Mouse (Mus musculus): ENCODE measurements at regions not wholly inside any gene's neighbourhood (a gene's known extent, or its start where the extent isn't known, plus 50 kb on each side); places are given as distances from the start of the nearest gene placed in this dataset.

GRCm38 (mm10) chr16:70621750-70622149 lies 308.0 kb downstream of the Gbe1 start:
- WGBS, result 89% methylated on average over 3 of the region's 3 CpGs
- Histone ChIP-seq H3K27ac (no peak overlapping the region), H3K27me3 (no peaks in the 10 kb centered on the region), H3K9me3 (replicated peaks) (no peaks in the 10 kb centered on the region), H3K4me2 (replicated peaks) (no peak overlapping the region), H3K36me3 (no peaks in the 10 kb centered on the region), H3K9ac (no peak overlapping the region), H3K4me3 (no peak overlapping the region), H3K4me1 (no peaks in the 10 kb centered on the region)
- no peak for ATAC-seq (ENCODE audit: low FRiP score)

DNA sequence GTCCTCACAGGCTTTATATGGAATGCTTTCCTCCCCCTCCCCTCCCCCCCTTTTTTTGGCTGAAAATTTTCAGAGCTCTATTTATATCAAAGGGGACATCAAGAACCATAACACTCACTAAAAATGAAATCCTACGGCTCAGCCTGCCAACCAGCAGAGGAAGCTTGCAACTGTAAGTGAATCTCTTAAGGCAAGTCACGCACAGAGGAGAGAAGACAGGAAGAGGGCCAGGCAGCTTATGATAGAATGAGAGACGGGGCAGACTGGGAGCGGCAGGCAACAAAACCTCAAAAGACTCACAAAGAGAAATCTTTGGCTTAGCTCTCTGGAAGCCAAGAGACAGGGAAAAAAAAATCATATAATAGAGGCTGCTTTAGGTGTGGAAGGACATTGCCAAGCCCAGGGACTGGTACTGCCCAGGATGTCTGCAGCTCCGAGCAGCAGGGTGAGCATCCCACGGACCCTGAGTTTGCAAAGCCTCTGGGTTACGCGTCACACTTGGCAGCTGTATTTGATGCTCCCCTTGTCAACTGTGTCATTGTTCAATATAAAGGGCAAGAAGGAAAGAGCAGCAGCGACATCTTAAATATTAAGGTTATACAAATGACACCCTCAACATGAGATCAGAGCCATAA lies 330.0 kb downstream of the Gbe1 start:
- WGBS, result 85% methylated on average over 9 of the region's 9 CpGs
- H3K9ac ChIP-seq, result no peak overlapping the region
- H3K27me3 ChIP-seq, result no peaks in the 10 kb centered on the region
- H3K4me2 ChIP-seq (replicated peaks), result no peak overlapping the region
- H3K9me3 ChIP-seq (replicated peaks), result no peaks in the 10 kb centered on the region
- no peak overlapping the region for H3K27ac ChIP-seq
- no peaks in the 10 kb centered on the region for H3K36me3 ChIP-seq
- no peak overlapping the region for H3K4me3 ChIP-seq
- H3K4me1 ChIP-seq, result no peaks in the 10 kb centered on the region
- ATAC-seq (ENCODE audit: low FRiP score), result no peak

GRCm38 (mm10) chr16:70644695-70645279 lies 331.0 kb downstream of the Gbe1 start:
- Histone ChIP-seq H3K4me3 (no peak overlapping the region), H3K36me3 (no peaks in the 10 kb centered on the region), H3K27me3 (no peaks in the 10 kb centered on the region), H3K4me2 (replicated peaks) (no peak overlapping the region), H3K4me1 (no peaks in the 10 kb centered on the region), H3K9ac (no peak overlapping the region), H3K27ac (no peak overlapping the region), H3K9me3 (replicated peaks) (no peaks in the 10 kb centered on the region)
- no peak for ATAC-seq (ENCODE audit: low FRiP score)
- WGBS, result 68% methylated on average over 8 of the region's 8 CpGs

DNA sequence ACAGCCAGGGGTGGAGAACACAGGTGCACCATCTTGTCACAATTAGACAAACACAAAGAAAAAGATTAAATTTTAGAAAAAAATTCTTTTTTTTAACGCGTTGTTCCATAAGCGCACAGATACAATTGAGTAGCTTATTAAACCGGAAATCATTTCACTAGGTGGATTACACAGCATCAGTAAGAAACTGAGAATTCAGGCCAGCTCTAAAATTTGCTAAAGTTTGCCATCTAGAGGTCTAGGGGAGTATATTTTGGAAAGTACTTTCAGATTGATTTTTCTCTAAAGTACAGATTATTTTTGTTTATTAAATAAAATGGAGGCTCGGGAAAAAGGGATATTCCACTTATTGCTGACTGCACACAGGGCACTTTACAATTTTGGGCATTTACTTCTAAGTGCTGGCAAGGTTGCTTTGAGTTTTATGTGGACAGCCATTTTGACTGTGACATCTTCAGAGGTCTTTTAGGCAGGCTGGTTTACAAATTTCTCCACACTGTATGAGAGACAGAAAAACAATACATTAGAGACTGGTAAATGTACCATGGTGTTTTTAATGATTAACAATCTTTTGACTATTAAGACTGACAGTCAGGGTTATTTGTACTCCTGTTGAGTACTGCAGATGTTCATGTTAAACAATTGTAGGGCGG lies 340.8 kb downstream of the Gbe1 start:
- Histone ChIP-seq H3K36me3 (no peaks in the 10 kb centered on the region), H3K27me3 (no peaks in the 10 kb centered on the region), H3K9ac (no peak overlapping the region), H3K4me2 (replicated peaks) (no peak overlapping the region), H3K4me1 (no peaks in the 10 kb centered on the region), H3K9me3 (replicated peaks) (no peaks in the 10 kb centered on the region), H3K4me3 (no peak overlapping the region), H3K27ac (no peak overlapping the region)
- no peak for ATAC-seq (ENCODE audit: low FRiP score)
- 72% methylated on average over 6 of the region's 6 CpGs for WGBS

- H3K36me3 ChIP-seq, result no peaks in the 10 kb centered on the region
- H3K27ac ChIP-seq, result no peak overlapping the region
- 80% methylated on average over 6 of the region's 6 CpGs for WGBS
- H3K27me3 ChIP-seq, result no peaks in the 10 kb centered on the region
- H3K4me2 ChIP-seq (replicated peaks), result no peak overlapping the region
- no peaks in the 10 kb centered on the region for H3K9me3 ChIP-seq (replicated peaks)
- ATAC-seq (ENCODE audit: low FRiP score), result no peak
- no peaks in the 10 kb centered on the region for H3K4me1 ChIP-seq
- H3K9ac ChIP-seq, result no peak overlapping the region
- H3K4me3 ChIP-seq, result no peak overlapping the region
These were observed 376.1 kb downstream of the Gbe1 start for GRCm38 (mm10) chr16:70689826-70690225.

DNA sequence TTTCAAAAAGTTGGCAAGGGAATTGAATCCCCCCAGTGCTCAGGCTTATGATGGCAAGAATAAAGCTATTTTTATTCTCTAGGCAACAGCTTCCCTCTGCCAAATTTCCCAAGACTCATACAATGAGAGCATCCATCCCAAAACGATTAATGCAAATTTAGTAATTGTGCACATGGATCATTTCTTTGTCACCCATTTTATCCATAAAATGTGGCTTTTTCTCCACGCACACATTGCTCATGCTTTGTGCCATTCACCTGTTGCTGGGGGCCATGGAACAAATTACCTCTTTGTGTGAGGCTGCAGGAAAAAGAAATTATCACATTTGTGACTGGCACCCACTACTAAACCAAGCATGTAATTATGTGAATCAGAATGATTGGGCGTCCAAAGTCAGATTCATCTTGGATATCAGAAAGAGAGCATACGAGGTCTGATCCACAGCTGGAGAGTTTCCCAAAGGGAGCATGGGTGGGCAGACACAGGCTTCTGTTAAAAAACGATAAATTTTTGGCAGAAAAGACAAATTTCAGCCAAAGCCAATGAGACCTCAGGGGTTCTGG lies 411.1 kb downstream of the Gbe1 start:
- Histone ChIP-seq H3K4me3 (no peak overlapping the region), H3K9me3 (replicated peaks) (no peaks in the 10 kb centered on the region), H3K27ac (no peak overlapping the region), H3K9ac (no peak overlapping the region), H3K4me2 (replicated peaks) (no peak overlapping the region), H3K36me3 (no peaks in the 10 kb centered on the region), H3K27me3 (no peaks in the 10 kb centered on the region; the same call in 1 of the 2 replicates), H3K4me1 (peaks cover 6% of the 10 kb centered on the region; the same call in 1 of the 2 replicates)
- WGBS, result 32% methylated on average over 5 of the region's 5 CpGs
- peak; percentile 85 for ATAC-seq (ENCODE audit: low FRiP score)

DNA sequence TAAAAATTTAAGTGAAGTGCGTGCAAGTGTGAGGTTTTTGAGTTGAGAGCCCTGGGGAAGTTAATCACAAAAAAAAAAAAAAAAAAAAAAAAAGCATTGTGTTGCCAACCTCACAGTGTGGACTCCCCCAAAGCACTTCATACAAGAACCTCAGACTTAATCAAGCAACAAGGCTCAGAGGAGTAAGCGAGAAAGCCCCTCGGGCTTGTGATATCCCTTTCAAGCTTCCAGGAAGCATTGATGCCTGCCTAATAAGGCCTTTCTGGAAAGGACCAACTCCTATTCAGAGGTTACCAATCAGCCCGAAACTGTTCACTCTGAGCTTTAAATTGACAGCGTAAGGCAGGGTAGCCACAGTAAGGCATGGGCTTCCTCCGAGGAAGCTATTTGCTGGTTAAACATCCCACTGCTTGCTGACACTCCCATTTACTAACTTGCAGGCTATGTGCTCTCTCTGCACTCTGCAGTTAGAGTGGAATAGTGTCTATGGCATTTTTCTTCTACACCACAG lies 411.6 kb downstream of the Gbe1 start:
- H3K27me3 ChIP-seq, result no peaks in the 10 kb centered on the region; the same call in 1 of the 2 replicates
- no peak overlapping the region for H3K9ac ChIP-seq
- H3K9me3 ChIP-seq (replicated peaks), result no peaks in the 10 kb centered on the region
- 0 out of 2 replicates have a peak overlapping the region, but pooled peaks have one; percentile 14 for H3K4me2 ChIP-seq (replicated peaks)
- 33% methylated on average over 6 of the region's 6 CpGs for WGBS
- H3K36me3 ChIP-seq, result no peaks in the 10 kb centered on the region
- H3K4me1 ChIP-seq, result peaks cover 6% of the 10 kb centered on the region; the same call in 1 of the 2 replicates
- H3K27ac ChIP-seq, result no peak overlapping the region
- peak; percentile 65 for ATAC-seq (ENCODE audit: low FRiP score)
- no peak overlapping the region for H3K4me3 ChIP-seq

- Histone ChIP-seq H3K4me3 (no peak overlapping the region), H3K9me3 (replicated peaks) (no peaks in the 10 kb centered on the region), H3K27ac (no peak overlapping the region), H3K4me1 (no peaks in the 10 kb centered on the region), H3K4me2 (replicated peaks) (no peak overlapping the region), H3K27me3 (no peaks in the 10 kb centered on the region; the same call in 1 of the 2 replicates), H3K9ac (no peak overlapping the region), H3K36me3 (no peaks in the 10 kb centered on the region)
- WGBS, result 87% methylated on average over 7 of the region's 7 CpGs
- ATAC-seq (ENCODE audit: low FRiP score), result no peak
These were observed 419.3 kb downstream of the Gbe1 start for GRCm38 (mm10) chr16:70733016-70733415.

- H3K4me2 ChIP-seq (replicated peaks), result no peak overlapping the region
These were observed 426.3 kb downstream of the Gbe1 start for GRCm38 (mm10) chr16:70740046-70740445.

DNA sequence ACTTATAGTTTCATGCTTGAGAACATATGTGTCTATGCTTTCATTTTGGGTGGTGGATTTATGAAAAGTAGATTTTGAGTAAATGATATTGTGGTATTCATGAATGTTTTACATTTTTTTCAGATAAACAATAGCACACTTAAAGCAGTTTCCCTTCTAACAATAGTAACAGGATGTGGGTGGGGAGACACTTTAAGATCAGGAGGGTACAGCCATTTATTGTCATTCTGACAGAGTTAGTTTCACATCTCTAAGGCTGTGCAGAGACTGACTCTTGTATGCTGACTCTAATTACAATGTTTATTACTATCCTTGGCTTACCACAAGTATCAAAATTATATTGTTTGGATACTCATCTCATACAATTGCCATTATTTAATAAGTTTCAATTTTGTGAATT lies 440.5 kb downstream of the Gbe1 start:
- Histone ChIP-seq H3K36me3 (no peaks in the 10 kb centered on the region), H3K27ac (no peak overlapping the region), H3K4me1 (no peaks in the 10 kb centered on the region), H3K4me2 (replicated peaks) (no peak overlapping the region), H3K9ac (no peak overlapping the region), H3K4me3 (no peak overlapping the region), H3K9me3 (replicated peaks) (no peaks in the 10 kb centered on the region), H3K27me3 (no peaks in the 10 kb centered on the region)
- ATAC-seq (ENCODE audit: low FRiP score), result no peak

More at GRCm38 (mm10) chr16:70740046-70740445, 426.3 kb downstream of the Gbe1 start:
- H3K27ac ChIP-seq, result no peak overlapping the region
- H3K36me3 ChIP-seq, result no peaks in the 10 kb centered on the region
- no peaks in the 10 kb centered on the region for H3K9me3 ChIP-seq (replicated peaks)
- WGBS, result 73% methylated on average over 6 of the region's 6 CpGs
- no peak overlapping the region for H3K9ac ChIP-seq
- no peaks in the 10 kb centered on the region for H3K4me1 ChIP-seq
- ATAC-seq (ENCODE audit: low FRiP score), result no peak
- no peaks in the 10 kb centered on the region for H3K27me3 ChIP-seq
- no peak overlapping the region for H3K4me3 ChIP-seq

DNA sequence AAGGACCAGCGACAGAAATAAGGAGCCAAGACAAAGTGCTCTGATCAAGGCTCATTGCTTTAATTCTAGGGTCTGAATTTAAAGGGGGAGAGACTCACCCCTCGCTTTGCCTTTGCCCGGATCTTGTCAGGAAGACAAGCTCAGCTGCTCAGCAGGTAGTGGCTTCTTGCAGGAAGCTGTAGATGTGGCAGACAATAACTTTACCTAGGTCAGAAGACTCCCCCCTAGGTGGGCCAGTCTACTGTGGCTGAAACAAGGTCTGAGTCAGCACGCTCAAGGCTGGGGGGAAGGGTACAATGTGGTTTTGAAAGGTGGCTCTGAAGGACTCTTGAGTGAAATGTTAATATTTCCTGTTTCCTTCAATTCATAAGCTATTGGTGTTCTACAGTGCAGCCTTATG lies 484.3 kb downstream of the Gbe1 start:
- no peak for ATAC-seq (ENCODE audit: low FRiP score)
- Histone ChIP-seq H3K9me3 (replicated peaks) (no peaks in the 10 kb centered on the region), H3K4me3 (no peak overlapping the region), H3K27me3 (no peaks in the 10 kb centered on the region), H3K4me2 (replicated peaks) (no peak overlapping the region), H3K9ac (no peak overlapping the region), H3K27ac (no peak overlapping the region), H3K4me1 (no peaks in the 10 kb centered on the region), H3K36me3 (no peaks in the 10 kb centered on the region)
- WGBS, result 82% methylated on average over 4 of the region's 4 CpGs

DNA sequence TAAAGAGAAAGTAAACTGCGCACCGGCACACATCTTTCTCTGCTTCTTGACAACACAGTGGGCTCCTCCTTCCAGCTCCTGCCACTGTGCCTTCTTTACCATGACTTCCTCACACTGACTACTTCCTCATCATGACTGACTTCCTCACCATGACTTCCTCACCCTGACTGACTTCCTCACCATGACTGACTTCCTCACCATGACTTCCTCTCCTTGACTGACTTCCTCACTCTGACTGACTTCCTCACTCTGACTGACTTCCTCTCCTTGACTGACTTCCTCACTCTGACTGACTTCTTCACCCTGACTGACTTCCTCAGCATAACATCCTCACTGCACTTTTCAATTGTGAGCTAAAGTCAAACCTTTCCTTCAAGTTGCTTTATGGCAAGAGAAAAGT lies 489.8 kb downstream of the Gbe1 start:
- no peaks in the 10 kb centered on the region for H3K4me1 ChIP-seq
- WGBS, result 91% methylated on average over 2 of the region's 2 CpGs
- H3K36me3 ChIP-seq, result no peaks in the 10 kb centered on the region
- no peak for ATAC-seq (ENCODE audit: low FRiP score)
- no peak overlapping the region for H3K27ac ChIP-seq
- no peak overlapping the region for H3K9ac ChIP-seq
- H3K4me3 ChIP-seq, result no peak overlapping the region
- H3K4me2 ChIP-seq (replicated peaks), result no peak overlapping the region
- H3K27me3 ChIP-seq, result no peaks in the 10 kb centered on the region
- no peaks in the 10 kb centered on the region for H3K9me3 ChIP-seq (replicated peaks)

Data from hindbrain, embryonic 12.5 days (tissue).